Mouse (Mus musculus): ENCODE data around the gene Egf.
"Not testable (repeated sequence)": the region's sequence is repeated elsewhere in the genome, so short reads cannot be mapped to it uniquely, and the experiment has no call there.

Egf gene

DNA sequence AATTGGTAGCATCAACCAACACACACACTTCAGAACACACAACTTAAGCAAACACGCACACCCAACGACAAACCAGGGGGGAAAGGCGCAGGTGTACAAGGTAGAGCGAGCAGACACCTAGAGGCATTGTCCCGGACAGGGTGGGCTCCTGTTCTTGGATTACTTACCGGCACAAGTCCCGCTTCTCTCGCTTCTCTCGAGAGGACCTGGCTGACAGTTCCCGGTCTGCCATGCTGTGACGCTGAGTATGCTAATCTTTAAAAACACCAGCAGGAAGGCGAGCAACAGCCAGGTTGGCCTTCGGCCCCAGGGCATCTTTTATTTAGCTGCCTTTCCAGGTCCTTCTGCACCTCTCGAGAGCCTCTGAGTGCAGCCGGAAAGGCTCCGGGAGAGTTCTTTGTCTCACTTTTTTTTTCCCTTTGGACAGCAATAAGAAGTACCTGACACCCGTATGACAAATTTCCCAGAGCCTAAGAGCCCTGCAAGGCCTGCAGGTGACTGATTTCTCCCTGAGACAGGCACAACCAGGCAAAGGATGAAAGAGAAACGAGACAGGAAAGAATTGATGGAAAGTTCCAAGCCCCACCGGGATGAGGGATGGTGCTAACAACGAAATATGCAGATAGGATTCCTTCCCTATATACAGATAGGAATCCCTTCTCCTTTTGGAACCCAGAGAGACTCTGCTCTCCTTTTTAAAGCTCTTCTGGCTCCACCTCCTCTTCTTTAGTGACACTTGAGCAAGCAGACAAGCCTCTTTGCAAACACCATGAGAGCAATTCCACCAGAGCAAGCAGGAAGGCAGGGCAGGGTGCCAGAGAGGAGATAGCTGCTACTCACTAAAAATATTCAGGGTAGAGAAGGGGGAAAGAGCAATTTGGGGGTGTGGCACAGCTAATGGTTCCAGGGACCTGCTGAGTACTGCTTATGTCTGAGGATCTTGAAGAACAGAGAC, at the start of gene Egf:
Gene Egf, minus strand, starts transcription at position 667 of the 955 bp plus-strand sequence.
- peak; percentile 20 for DNase-seq (ENCODE audit: low read depth, low spot score)

DNA sequence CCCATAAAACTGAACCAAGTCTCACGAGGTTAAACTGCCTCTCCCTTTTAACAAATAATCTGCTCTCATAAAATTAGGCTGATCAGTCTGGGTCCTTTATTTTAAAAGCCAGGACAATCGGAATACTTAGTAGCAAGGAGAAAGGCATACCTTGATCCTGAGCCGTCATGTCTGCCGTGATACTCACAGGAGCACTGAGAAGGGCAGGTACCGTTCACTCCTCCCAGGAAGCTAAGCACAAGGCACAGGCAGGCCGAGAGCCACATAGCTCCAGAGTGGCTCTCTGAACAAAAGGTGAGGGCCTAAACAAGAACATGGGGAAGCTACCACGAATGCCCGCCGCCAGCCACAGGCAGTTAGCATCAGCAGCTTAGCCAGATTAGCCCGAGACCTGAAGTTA, 48.6 kb upstream of the Egf start, which contains the start of gene Lrit3:
Gene Lrit3, minus strand, starts transcription at position 266 of the 400 bp plus-strand sequence.
- no peak for DNase-seq (ENCODE audit: low read depth, low spot score)

DNA sequence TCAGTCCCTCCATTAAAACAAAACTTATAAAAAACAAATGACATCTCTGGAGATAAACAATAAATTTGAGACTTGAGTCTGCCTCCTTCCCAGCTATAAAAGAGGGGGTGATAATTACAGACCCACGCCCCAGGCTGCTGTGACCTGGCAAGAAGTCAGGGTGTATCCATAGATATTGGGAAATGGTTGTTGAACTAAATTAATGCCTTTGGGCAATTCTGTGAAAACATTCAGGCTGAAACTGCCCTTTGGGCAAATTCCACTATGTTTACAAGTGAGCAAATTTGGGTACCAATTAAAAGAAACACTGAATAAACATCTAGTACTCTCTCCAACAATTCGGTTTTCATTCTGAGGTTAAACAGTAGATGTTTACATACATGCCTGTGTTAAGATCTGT, 43.9 kb upstream of the Egf start:
- no peak for DNase-seq (ENCODE audit: low read depth, low spot score)

DNA sequence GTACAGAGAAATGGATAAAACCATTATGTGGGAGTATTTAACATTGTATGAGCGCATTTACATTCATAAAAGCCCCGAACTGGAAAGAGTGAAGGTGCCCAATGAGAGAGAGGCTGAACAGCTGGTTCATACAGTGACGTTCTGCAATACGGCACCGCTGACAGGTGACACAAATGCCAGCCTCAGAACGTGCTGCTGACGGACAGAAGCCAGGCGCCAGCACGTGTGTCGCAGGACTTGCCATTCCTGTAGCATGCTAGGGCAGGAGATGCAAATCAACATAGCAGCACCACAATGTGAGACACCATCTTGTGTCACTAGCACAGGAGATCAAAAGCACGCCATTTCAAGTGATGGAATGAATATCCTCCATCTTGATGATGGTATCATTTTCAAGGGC, 43.4 kb upstream of the Egf start:
- no peak for DNase-seq (ENCODE audit: low read depth, low spot score)

DNA sequence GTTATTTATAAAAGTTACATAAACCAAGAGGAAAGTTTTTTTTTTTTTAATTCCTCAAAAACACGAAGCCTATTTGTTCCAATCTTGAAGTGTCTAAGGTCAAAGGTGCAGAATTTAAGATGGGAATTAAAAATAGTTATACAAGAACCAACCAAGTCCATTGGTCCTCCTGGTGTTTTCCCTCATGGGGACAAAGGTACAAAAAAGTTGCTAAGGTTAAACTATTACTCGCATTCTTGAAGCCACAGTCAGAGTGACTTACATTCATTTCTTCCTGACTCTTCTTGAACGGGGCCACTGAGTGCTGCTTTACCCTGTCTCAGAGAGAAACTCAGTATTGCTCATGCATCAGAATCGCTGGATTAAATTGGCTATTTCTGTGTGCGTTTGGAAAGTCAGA, 42.2 kb upstream of the Egf start:
- no peak for DNase-seq (ENCODE audit: low read depth, low spot score)

DNA sequence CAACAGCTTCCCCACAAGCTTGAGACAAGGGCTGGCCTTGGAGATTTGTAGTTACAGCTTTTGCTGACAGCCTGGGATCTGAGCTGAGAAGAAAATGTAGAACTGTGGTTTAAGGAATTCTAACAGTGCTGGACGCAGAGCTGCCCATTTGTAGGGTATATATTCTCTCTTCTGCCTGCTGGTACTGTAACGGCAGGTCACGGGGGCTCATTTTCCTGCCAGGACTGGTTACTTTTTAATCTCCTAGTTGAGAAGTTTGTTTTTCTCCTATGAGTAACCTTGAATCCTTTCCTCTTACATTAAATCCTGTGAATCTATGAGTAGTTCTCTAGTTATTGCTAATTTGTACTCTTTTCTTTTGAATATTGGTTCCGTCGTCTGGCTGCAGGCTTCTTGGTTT, 38.7 kb upstream of the Egf start:
- no peak for DNase-seq (ENCODE audit: low read depth, low spot score)

DNA sequence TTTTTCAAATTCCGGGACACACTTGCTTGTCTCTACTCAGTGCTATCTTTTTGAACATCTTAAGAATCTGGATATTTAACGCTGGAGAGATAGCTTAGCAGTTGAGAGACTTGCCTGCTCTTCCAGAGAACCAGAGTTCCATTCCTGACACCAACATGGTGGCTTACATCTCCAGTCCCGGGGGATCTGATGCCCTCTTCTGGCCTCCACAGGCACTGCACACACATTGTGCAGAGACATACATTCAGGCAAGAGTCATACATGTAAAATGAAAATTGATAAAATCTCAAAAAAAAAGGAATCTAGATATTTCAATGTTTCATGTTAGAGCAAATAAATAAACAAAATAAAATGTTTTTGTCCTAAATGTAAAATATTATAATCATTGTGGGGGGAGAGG, 27.6 kb upstream of the Egf start:
- DNase-seq (ENCODE audit: low read depth, low spot score): no peak

DNA sequence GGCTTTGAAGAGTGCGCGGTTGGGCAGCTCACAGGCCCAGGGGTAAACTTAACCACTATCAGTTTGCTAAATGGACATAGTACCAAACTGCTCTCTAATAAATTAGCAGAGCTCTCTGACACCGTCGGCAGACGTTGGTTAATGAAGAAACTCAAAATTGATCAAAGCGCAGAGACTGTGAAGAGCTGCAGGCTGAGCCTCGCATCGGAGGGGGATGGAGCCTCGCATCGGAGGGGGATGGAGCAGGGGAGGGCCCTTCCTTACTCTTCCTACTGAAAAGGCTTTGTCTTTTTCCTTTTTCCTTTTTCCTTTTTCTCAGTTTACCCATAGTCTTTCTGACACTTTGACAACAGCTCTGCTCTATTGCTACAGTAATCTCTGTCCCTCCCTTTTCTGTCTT, 26.3 kb upstream of the Egf start:
- no peak for DNase-seq (ENCODE audit: low read depth, low spot score)

DNA sequence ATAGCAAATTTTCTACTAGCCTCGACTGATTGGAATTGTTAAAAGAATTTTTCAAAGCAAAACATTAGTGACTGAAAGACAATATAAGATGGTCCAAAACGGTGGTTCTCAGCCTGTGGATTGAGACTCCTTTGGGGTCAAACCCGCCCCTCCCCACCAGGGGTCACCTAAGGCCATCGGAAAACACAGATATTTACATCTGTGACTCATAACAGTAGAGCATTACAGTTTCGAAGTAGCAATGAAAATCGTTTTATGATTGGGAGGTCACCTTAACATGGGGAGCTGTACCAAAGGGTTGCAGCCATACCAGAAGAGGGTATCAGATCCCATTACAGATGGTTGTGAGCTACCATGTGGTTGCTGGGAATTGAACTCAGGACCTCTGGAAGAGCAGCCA, 16.1 kb upstream of the Egf start:
- no peak for DNase-seq (ENCODE audit: low read depth, low spot score)

DNA sequence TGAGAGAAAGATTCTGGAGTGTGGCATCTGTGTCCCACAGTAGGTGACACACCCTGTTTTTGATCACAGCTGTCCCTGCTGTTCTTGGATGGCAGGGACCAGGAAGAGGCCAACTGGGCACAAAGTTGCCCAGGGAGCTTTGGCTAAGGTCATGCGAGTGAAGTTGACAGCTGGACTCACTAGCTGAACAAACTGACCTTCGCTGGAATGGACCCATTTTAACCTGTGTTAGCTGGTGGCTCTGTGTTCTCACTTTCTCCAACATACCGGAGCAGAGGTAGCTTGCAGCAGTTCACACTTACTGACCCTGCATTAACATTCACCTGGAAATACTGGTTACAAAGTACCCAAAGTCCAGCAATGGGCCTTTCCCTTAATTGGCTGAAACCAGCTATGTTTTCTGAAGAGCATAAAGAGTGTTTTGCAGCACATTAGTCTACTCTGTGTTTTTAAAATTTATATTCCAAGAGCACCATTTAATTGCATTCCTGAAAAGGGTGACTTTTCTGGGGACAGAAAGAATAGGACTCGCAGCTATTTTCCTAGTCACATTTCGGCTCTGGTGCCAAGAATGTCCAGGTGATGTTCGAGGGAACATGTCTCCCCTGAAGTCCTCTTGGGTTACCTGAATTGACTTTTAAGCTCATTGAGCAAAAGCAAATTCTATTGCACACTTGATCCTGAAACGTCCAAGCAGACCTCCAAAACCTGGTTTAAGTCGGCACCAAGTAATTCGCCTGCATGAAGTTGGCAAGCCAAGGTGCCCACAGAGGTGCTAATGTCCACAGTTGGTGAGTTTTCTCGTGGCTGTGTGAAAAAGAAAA, 12.1 kb upstream of the Egf start:
- no peak for DNase-seq (ENCODE audit: low read depth, low spot score)

DNA sequence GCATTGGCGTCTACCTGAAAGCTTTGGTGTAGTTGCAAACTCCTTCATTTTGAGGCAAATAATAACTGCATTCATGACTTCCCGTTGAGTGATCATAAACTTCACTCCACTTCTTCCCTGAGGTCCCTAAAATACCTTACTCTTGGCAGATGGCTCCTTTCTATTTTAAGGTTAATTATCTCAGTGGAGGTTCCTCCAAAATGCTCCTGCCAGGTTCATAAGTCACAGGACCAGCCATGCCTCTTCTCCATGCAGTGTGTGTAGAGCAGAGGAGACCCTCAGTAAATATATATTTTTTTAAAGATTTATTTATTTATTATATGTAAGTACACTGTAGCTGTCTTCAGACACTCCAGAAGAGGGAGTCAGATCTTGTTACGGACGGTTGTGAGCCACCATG, 11.0 kb upstream of the Egf start:
- no peak for DNase-seq (ENCODE audit: low read depth, low spot score)

DNA sequence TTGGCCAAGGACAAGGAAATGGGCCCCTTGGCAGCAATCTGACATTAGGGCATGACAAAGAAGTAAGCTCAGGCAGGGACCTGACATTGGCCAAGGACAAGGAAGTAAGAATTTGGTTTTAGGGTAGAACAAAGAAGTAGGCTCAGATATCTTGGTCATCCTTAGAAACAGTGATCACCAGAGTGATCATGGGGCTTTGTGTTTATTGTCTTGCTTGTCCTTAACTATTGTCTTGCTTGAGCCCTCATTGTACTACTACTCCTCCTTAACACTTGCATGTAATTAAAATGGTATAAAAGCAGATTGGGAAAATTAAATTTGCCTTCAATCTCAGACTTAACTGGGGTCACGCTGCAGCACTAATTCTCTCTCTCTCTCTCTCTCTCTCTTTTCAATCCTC, 2.5 kb upstream of the Egf start:
- DNase-seq (ENCODE audit: low read depth, low spot score): not testable (repeated sequence)

DNA sequence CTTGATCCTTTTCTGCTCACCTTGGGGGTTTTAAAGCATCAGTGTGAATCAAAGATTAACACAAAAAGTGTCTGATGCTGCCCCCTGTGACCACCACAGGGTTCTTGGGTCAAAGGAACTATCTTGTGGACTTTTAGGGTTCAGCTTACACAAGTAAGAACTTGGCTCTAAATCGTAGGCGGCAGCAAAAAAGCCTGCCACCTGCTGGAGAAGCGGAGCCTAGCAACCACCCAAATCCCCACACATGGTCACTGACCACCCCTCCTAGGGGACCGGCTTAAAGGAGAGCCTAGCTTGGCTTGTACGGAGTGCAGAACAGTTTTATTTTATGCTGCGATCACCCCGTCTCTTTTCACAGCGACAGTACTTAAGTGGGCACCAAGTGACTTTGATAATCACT, 10.3 kb downstream of the Egf start:
- peak; percentile 28 for DNase-seq (ENCODE audit: low read depth, low spot score)

DNA sequence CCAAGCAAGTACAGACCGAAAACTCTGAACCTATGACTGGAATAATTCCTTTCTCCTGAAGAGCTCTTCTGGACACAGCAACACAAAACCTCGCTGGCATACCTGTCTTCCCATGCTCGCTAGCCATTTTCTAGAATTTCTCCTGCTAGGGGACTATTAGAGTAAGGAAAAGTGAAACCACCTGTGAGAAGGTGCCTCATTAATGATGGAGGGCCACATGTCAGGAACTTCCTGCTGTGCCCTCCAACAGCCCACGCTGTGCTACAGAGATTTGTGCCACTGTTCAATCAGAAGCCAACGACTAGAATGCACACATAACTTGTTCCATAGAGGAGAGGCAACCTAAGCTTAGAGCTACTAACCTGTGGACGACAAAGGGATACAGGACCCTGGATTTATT, 12.3 kb downstream of the Egf start:
- DNase-seq (ENCODE audit: low read depth, low spot score): no peak

DNA sequence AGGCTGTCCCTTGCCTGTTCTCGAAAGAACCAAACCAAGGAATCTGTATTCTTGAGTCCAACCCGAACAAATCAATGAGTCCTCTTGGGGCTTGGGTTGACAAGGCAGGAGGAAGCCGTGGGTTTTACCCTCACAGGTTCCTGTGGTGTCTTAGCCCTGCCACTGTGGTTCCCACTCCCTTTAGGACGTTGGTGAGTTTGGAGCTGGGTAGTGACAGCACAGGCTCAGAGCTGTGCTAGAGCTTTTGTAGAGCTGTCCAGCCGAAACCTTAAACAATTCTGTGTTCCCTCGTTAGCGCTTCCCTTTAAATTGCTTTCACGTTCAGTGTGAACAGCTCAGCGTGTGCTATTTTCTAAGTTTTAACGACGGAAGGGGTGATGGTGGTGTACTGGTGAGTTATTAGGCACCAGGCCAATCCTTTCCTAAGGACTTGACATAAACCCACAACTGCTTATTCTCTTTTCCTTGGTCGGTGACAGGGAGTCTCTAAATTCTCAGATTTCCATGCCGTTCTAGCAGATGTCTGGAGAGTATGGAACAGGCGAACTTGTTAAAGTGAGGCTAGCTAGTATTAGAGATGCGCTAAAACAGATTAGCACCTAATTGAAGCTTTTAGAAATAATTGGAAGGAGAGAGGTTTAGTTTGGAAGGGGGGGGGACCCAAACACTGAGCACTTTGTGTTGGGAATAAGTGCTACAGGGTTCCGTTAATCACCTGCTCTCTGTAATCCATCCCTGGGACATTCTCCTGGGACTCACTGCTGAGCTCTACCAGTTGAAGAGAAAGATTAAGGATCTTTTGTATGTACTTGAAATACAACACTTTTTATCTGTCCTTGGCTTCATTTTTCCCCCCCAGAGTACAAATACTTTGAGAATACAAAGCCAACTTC, 16.6 kb downstream of the Egf start:
- DNase-seq (ENCODE audit: low read depth, low spot score): no peak

DNA sequence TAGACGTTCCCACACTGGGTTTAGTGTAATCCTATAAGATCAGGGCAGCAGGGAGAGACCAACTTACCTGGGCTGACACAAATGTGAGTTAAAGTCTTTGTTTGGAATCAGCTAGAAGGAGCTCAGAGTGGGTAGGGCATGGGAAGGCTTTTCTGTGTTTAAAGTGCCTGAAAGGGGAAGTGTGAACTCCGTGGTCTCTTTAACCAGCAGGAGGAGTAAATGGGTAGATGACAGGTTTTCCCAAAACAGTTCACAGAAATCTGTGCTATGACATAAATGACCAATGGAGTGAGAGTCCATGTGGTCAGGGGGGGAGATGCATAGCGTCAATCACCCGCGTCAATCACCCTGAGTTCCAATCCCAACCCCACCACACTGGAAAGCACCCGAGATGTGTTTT, 23.5 kb downstream of the Egf start:
- no peak for DNase-seq (ENCODE audit: low read depth, low spot score)

DNA sequence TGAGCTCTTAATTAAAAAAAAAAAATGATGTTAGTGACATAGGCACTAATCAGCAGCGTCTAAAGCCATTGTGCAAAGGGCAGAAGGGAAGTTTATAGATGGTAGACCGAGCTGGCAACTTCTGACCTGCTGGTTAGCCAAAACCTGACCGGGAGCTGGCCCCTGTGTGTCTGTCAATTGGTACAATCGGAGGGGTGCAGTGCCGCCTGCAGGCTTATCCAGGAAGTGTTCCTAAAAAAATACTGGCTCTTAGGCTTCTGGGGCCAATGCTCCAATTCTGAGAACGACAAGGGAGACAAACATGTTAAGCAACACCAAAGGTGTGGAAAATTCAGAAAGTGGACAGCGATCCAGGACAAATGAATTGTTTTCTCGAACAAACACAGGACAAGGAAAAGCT, 24.7 kb downstream of the Egf start:
- peak; percentile 32 for DNase-seq (ENCODE audit: low read depth, low spot score)

DNA sequence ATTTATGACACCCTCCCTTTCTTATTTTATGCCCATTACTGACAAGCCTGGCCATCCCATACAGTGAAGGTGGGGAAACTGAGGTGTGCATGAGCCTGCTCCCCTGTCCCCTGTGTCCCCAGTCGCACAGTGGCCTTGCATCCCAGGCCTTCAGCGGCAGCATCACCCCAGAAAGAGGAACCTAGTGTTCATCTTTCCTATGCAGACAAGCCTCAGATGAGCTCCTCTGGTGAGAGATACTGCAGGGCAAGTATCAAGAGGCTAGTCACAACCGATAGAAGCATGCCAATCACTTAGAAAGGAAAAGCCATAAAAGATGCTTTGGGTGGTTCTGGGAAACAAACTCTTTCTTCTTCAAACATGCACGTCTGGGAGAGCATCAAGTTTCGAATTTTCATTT, 25.2 kb downstream of the Egf start:
- no peak for DNase-seq (ENCODE audit: low read depth, low spot score)

DNA sequence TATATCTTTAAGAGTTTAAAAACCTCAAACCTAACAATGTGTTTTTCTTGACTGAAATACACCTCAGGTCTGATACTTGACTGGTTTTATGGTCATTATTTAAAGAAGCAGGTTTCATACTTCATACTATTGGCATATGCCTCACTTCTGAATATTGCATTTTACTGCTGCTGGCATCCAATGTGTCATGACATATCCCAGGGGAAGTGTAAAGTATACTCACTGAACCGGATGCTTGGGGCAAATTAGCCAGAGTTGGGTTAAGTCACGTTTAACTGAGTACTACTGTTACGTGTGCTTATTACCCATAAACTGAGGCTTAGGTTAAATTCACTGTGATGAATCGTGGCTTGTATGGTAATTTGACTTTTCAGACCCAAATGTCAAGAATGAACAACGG, 29.5 kb downstream of the Egf start:
- no peak for DNase-seq (ENCODE audit: low read depth, low spot score)

DNA sequence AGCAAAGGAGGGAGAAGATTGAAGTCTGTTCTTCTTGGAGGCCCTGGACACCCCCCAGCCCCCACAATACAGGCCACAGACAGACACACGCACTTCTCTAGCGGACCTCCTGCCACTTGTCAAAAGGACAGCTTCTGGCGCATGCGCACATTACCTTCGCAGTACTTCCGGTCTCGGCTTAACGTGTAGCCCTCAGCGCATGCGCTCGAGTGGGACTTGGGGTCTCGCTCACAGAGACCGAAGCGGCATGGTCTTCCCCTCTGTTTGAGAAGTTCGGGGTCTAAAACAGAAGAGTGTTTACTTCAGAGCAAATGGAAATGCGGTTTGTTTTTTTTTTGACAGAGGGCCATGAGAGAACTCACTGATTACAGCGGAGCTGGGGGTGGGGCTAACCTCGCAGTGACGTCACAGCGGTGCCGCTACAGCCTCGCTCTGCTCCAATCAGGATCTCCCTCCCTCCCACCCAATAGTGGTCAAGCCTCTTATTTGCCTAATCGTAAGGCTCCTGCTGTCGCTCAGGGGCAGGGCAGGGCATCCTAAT, 30.1 kb downstream of the Egf start:
- peak; percentile 97 for DNase-seq (ENCODE audit: low read depth, low spot score)

DNA sequence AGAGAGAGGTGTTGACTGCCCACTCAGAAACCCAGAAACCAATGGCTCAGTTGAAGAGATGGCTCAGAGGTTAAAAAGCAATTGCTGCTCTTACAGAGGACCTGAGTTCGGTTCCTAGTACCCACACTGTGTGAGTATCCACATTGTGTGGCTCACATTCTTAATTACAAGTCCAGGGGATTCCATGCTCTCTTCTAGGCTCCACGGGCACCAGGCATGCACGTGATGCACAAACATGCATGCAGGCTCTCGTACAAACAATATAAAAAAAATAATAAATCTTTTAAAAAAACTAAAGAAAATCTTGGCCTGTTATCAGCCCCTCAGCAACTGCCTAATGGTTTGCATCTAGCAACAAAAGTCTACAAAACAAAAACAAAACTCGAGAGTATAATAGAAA, 30.6 kb downstream of the Egf start:
- no peak for DNase-seq (ENCODE audit: low read depth, low spot score)

Data from mesoderm, embryonic 11.5 days (tissue).